Mouse (Mus musculus): ENCODE measurements around the gene Zbtb7a.

DNA sequence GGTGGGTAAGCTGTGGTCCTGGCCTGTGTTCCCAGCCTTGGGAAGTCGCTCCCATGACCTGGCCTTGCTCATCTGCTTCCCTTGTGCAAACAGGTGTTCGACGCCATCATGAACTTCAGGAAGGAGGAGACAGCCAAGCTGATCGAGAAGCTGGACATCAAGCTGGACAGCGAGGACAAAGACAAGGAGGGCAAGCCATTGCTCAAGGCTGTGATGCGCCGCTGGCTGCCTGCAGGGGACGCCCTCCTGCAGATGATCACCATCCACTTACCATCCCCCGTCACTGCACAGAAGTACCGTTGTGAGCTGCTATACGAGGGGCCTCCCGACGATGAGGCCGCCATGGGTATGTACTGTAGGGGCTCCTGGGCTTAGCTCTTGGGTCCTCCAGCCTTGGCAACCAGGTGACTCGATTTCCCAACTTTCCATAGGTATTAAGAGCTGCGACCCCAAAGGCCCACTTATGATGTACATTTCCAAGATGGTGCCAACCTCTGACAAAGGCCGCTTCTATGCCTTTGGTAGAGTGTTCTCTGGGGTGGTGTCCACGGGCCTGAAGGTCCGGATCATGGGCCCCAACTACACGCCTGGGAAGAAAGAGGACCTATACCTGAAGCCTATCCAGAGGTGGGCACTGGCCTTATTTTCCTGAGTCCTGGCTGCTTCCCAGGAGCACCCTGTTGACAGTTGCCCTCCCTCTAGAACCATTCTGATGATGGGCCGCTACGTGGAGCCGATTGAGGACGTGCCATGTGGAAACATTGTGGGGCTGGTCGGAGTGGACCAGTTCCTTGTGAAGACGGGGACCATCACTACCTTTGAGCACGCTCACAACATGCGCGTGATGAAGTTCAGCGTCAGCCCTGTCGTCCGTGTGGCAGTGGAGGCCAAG, 44.7 kb downstream of the Zbtb7a start:
- no peak for TF ChIP-seq GATA1 (IDR thresholded peaks at IDR 0.05; ENCODE audit: borderline replicate concordance, low read length)
- TF ChIP-seq FLI1 (IDR thresholded peaks at IDR 0.05; ENCODE audit: low read length) = no peak

Data from megakaryocyte, embryonic 14.5 days (primary cell).